Mouse (Mus musculus) adrenal gland, postnatal 14 days (tissue): ENCODE results near the gene Kmt5b. TPM values are rescaled to one million over a fixed set of nuclear protein-coding genes. Genes with fewer than 3 reads are reported as not detected.

Experiments
- total RNA-seq: library from RNA; stranded (reverse); gene quantifications from 2 replicates; pipeline ENCODE4 v1.2.3, GENCODE M21; 2021

The Kmt5b gene
- total RNA-seq, 1 experiment from 2014 or later: 63.9 TPM

Other genes starting within 250 kb of the Kmt5b start
- gene Ppp6r3, start 191.7 kb upstream of the Kmt5b start, total RNA-seq: 105 and 106 TPM in 2 replicates
- gene Lrp5, start 80.9 kb upstream of the Kmt5b start, total RNA-seq: 96.5 and 97.9 TPM in 2 replicates
- gene 1810055G02Rik, start 59.1 kb upstream of the Kmt5b start, total RNA-seq: 29.2 and 33.7 TPM in 2 replicates
- gene Chka, start 84.4 kb downstream of the Kmt5b start, total RNA-seq: 52.0 and 82.2 TPM in 2 replicates
- gene Tcirg1, start 139.7 kb downstream of the Kmt5b start, total RNA-seq: 44.3 and 48.8 TPM in 2 replicates
- 440 and 447 TPM in 2 replicates for gene Ndufs8, start 145.4 kb downstream of the Kmt5b start, total RNA-seq
- 57.8 and 73.4 TPM in 2 replicates for gene Aldh3b1, start 162.4 kb downstream of the Kmt5b start, total RNA-seq
- gene Unc93b1, start 167.8 kb downstream of the Kmt5b start, total RNA-seq: 35.4 and 48.9 TPM in 2 replicates
- 0.41 and 0.44 TPM in 2 replicates for gene Aldh3b3, start 191.2 kb downstream of the Kmt5b start, total RNA-seq
- gene Aldh3b2, start 204.9 kb downstream of the Kmt5b start, total RNA-seq: 7.6 and 11.6 TPM in 2 replicates
- gene Acy3, start 219.1 kb downstream of the Kmt5b start, total RNA-seq: 25.7 and 31.1 TPM in 2 replicates
- not detected in 2 replicates for gene Tbx10, start 225.3 kb downstream of the Kmt5b start, total RNA-seq
- 41.1 and 49.2 TPM in 2 replicates for gene Nudt8, start 233.2 kb downstream of the Kmt5b start, total RNA-seq
- 0.89 and 1.7 TPM in 2 replicates for gene Gm49405, start 233.2 kb downstream of the Kmt5b start, total RNA-seq
- gene Doc2g, start 235.9 kb downstream of the Kmt5b start, total RNA-seq: 1.6 and 2.8 TPM in 2 replicates
- 604 and 685 TPM in 2 replicates for gene Ndufv1, start 245.4 kb downstream of the Kmt5b start, total RNA-seq